Mouse (Mus musculus): Measurements from ENCODE around the gene Ptpn1.

GRCm38 (mm10) chr2:168004369-168004768, 72.5 kb downstream of the Ptpn1 start:
- TF ChIP-seq CTCF (IDR thresholded peaks at IDR 0.05; ENCODE audit: low read depth, low read length) (peak; percentile 38), POLR2A (IDR thresholded peaks at IDR 0.05; ENCODE audit: borderline replicate concordance, low read depth, low read length) (no peak)
